Mouse (Mus musculus): ENCODE results near the gene Nrxn1. TPM values are rescaled to one million over a fixed set of nuclear protein-coding genes. Genes with fewer than 3 reads are reported as not detected.

Gene Nrxn1
- polyA plus RNA-seq, 1 experiment from 2014 or later = 1.9 TPM

GRCm38 (mm10) chr17:90997714-90998113 is 95.2 kb downstream of the Nrxn1 start:
- Histone ChIP-seq H3K4me3 (ENCODE audit: low read depth, low read length) (no peak overlapping the region), H3K36me3 (ENCODE audit: control insufficient read depth, insufficient read depth, low read length) (no peaks in the 10 kb centered on the region), H3K9ac (ENCODE audit: low read length) (no peak overlapping the region), H3K4me2 (replicated peaks; ENCODE audit: low read depth) (no peak overlapping the region), H3K4me1 (replicated peaks; ENCODE audit: control insufficient read depth, insufficient read depth) (no peaks in the 10 kb centered on the region), H3K27me3 (ENCODE audit: control insufficient read depth, insufficient read depth, low read length) (no peaks in the 10 kb centered on the region), H3K9me3 (ENCODE audit: control insufficient read depth, low read length) (no peaks in the 10 kb centered on the region), H3K27ac (replicated peaks) (no peak overlapping the region)
- TF ChIP-seq CTCF (IDR thresholded peaks at IDR 0.05; ENCODE audit: low read depth) (no peak), EP300 (optimal IDR thresholded peaks at IDR 0.05) (no peak)
- DNase-seq (ENCODE audit: low spot score) (no peak), ATAC-seq (ENCODE audit: low FRiP score, low TSS enrichment) (no peak)
- 42% methylated on average over 1 of the region's 1 CpGs for WGBS

DNA sequence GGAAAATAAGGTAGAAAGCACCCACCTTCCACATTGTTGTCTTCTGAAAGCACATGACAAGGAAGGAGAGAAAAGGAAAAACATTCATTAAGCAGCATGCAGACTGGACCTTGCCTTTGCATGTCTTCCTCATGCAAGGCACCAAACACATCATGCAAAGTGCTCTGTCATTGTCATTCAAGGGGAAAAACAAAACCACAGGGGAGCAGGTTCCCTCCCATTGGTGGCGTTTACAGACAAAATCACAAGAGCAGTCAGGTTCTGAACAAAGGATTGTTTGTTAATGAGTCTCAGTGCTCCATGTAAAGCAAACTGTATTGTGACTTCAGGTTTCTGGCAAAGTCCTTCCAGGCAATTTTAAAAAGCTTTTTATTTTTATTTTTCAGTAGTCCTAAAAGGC is 97.4 kb downstream of the Nrxn1 start:
- Histone ChIP-seq H3K27ac (replicated peaks) (no peak overlapping the region), H3K4me2 (replicated peaks; ENCODE audit: low read depth) (no peak overlapping the region), H3K4me1 (replicated peaks; ENCODE audit: control insufficient read depth, insufficient read depth) (no peaks in the 10 kb centered on the region), H3K9me3 (ENCODE audit: control insufficient read depth, low read length) (no peaks in the 10 kb centered on the region), H3K9ac (ENCODE audit: low read length) (no peak overlapping the region), H3K36me3 (ENCODE audit: control insufficient read depth, insufficient read depth, low read length) (no peaks in the 10 kb centered on the region), H3K4me3 (ENCODE audit: low read depth, low read length) (no peak overlapping the region), H3K27me3 (ENCODE audit: control insufficient read depth, insufficient read depth, low read length) (no peaks in the 10 kb centered on the region)
- WGBS = 32% methylated on average over 1 of the region's 1 CpGs
- ATAC-seq (ENCODE audit: low FRiP score, low TSS enrichment) (no peak), DNase-seq (ENCODE audit: low spot score) (no peak)
- TF ChIP-seq EP300 (optimal IDR thresholded peaks at IDR 0.05) (no peak), CTCF (IDR thresholded peaks at IDR 0.05; ENCODE audit: low read depth) (no peak)

DNA sequence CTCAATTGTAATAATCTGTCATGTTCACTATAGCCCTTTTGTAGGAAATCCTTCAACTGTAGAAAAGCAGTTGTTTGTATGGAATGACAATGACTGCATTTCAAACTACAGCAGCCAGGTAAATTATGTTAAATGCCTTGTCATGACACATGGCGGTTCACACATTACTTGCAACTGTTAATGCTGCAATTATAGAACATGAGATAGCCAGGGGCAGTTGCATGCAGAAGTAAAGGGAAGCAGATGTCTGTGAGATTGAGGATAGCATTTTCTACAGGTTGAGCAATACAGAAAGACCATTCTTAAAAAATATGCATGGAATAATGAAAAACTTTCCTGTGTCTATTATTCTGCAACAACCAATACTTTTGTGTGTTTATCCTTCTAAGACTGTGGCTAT is 98.6 kb downstream of the Nrxn1 start:
- no peak overlapping the region for H3K4me2 ChIP-seq (replicated peaks; ENCODE audit: low read depth)
- H3K4me1 ChIP-seq (replicated peaks; ENCODE audit: control insufficient read depth, insufficient read depth) = no peaks in the 10 kb centered on the region
- H3K4me3 ChIP-seq (ENCODE audit: low read depth, low read length) = no peak overlapping the region
- no peaks in the 10 kb centered on the region for H3K36me3 ChIP-seq (ENCODE audit: control insufficient read depth, insufficient read depth, low read length)
- TF ChIP-seq EP300 (optimal IDR thresholded peaks at IDR 0.05) (no peak), CTCF (IDR thresholded peaks at IDR 0.05; ENCODE audit: low read depth) (no peak)
- WGBS = 70% methylated on average over 1 of the region's 1 CpGs
- ATAC-seq (ENCODE audit: low FRiP score, low TSS enrichment) (no peak), DNase-seq (ENCODE audit: low spot score) (no peak)
- no peaks in the 10 kb centered on the region for H3K27me3 ChIP-seq (ENCODE audit: control insufficient read depth, insufficient read depth, low read length)
- H3K9me3 ChIP-seq (ENCODE audit: control insufficient read depth, low read length) = no peaks in the 10 kb centered on the region
- no peak overlapping the region for H3K27ac ChIP-seq (replicated peaks)
- H3K9ac ChIP-seq (ENCODE audit: low read length) = no peak overlapping the region

GRCm38 (mm10) chr17:90990747-90991146 is 102.1 kb downstream of the Nrxn1 start:
- Histone ChIP-seq H3K27ac (replicated peaks) (no peak overlapping the region), H3K4me3 (ENCODE audit: low read depth, low read length) (no peak overlapping the region), H3K27me3 (ENCODE audit: control insufficient read depth, insufficient read depth, low read length) (no peaks in the 10 kb centered on the region), H3K4me2 (replicated peaks; ENCODE audit: low read depth) (no peak overlapping the region), H3K36me3 (ENCODE audit: control insufficient read depth, insufficient read depth, low read length) (no peaks in the 10 kb centered on the region), H3K9ac (ENCODE audit: low read length) (no peak overlapping the region), H3K9me3 (ENCODE audit: control insufficient read depth, low read length) (no peaks in the 10 kb centered on the region), H3K4me1 (replicated peaks; ENCODE audit: control insufficient read depth, insufficient read depth) (no peaks in the 10 kb centered on the region)
- DNase-seq (ENCODE audit: low spot score) = no peak
- no peak for TF ChIP-seq EP300 (optimal IDR thresholded peaks at IDR 0.05)
- no peak for TF ChIP-seq CTCF (IDR thresholded peaks at IDR 0.05; ENCODE audit: low read depth)
- no peak for ATAC-seq (ENCODE audit: low FRiP score, low TSS enrichment)
- WGBS = 78% methylated on average over 2 of the region's 2 CpGs

DNA sequence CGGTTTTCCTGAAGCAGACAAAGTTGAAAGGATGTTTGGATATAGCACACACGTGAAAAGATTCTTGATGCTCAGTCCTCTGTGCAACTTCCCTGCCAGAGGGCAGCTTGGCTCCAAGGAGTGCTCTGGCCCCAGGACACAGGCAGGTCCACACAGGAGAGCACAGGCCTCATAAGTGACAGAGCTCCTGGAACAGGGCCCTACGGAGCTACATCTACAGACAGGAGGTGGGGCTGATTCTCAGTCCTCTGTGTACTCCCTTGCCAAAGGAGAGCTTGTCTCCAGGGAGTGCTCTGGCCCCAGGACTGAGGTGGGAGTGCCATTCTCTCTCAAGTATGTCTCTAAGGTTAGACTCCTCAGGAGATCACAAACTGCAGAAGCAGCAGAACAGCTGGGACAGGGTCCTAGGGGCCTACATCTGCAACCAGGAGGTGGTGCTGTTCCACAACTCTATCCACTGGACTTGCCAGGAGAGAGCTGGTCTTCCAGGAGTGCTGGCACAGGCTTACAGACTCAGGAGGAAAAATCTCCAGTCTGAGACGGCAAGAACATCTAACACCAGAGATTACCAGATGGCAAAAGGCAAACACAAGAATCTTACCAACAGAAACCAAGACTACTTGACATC is 129.9 kb downstream of the Nrxn1 start:
- Histone ChIP-seq H3K27ac (replicated peaks) (no peak overlapping the region), H3K9me3 (ENCODE audit: control insufficient read depth, low read length) (no peaks in the 10 kb centered on the region), H3K36me3 (ENCODE audit: control insufficient read depth, insufficient read depth, low read length) (no peaks in the 10 kb centered on the region), H3K9ac (ENCODE audit: low read length) (no peak overlapping the region), H3K4me3 (ENCODE audit: low read depth, low read length) (no peak overlapping the region), H3K27me3 (ENCODE audit: control insufficient read depth, insufficient read depth, low read length) (no peaks in the 10 kb centered on the region), H3K4me2 (replicated peaks; ENCODE audit: low read depth) (no peak overlapping the region), H3K4me1 (replicated peaks; ENCODE audit: control insufficient read depth, insufficient read depth) (no peaks in the 10 kb centered on the region)
- TF ChIP-seq CTCF (IDR thresholded peaks at IDR 0.05; ENCODE audit: low read depth) (peak; percentile 61), EP300 (optimal IDR thresholded peaks at IDR 0.05) (no peak)
- peak; percentile 13 for DNase-seq (ENCODE audit: low spot score)
- WGBS = 48% methylated on average over 4 of the region's 4 CpGs
- ATAC-seq (ENCODE audit: low FRiP score, low TSS enrichment) = no peak

- Histone ChIP-seq H3K4me3 (ENCODE audit: low read depth, low read length) (no peak overlapping the region), H3K9ac (ENCODE audit: low read length) (no peak overlapping the region), H3K27me3 (ENCODE audit: control insufficient read depth, insufficient read depth, low read length) (no peaks in the 10 kb centered on the region), H3K4me1 (replicated peaks; ENCODE audit: control insufficient read depth, insufficient read depth) (no peaks in the 10 kb centered on the region), H3K4me2 (replicated peaks; ENCODE audit: low read depth) (no peak overlapping the region), H3K27ac (replicated peaks) (no peak overlapping the region), H3K36me3 (ENCODE audit: control insufficient read depth, insufficient read depth, low read length) (no peaks in the 10 kb centered on the region), H3K9me3 (ENCODE audit: control insufficient read depth, low read length) (no peaks in the 10 kb centered on the region)
- DNase-seq (ENCODE audit: low spot score) = no peak
- no peak for TF ChIP-seq EP300 (optimal IDR thresholded peaks at IDR 0.05)
- no peak for TF ChIP-seq CTCF (IDR thresholded peaks at IDR 0.05; ENCODE audit: low read depth)
- no peak for ATAC-seq (ENCODE audit: low FRiP score, low TSS enrichment)
- WGBS = 54% methylated on average over 2 of the region's 2 CpGs
Measured at GRCm38 (mm10) chr17:90955221-90955620, 137.7 kb downstream of the Nrxn1 start.
